Mouse (Mus musculus) midbrain, embryonic 10.5 days (tissue): ENCODE data around the gene Tspan2. TPM values are rescaled to one million over a fixed set of nuclear protein-coding genes. Genes with fewer than 3 reads are reported as not detected.

Experiments
- polyA plus RNA-seq: library from polyadenylated mRNA; unstranded; fragments of >200 nt; fragmentation: Nextera tagmentation; extraction: Ambion mirVana; gene quantifications from 2 replicates; pipeline ENCODE4 v1.2.1, GENCODE M21; 2016

The Tspan2 gene
- polyA plus RNA-seq, 1 experiment from 2014 or later, result 10.5 TPM

Other genes with a start within 250 kb of the Tspan2 start
- gene Tshb, start 48.2 kb downstream of the Tspan2 start, polyA plus RNA-seq, result 0.09 and 0.12 TPM in 2 replicates
- not detected in 2 replicates for gene Sycp1, start 201.6 kb downstream of the Tspan2 start, polyA plus RNA-seq
- gene Nr1h5, start 229.6 kb downstream of the Tspan2 start, polyA plus RNA-seq, result 0.05 and 0.24 TPM in 2 replicates